Mouse (Mus musculus): ENCODE results near the gene Olfr1150-ps1.

The Olfr1150-ps1 gene

GRCm38 (mm10) chr2:87843693-87844092 is at the start of gene Olfr1150-ps1:
Gene Olfr1150-ps1, plus strand, starts transcription at chr2:87843993.
- no peak for DNase-seq

- DNase-seq, result no peak
These were observed 43.5 kb upstream of the Olfr1150-ps1 start, which contains the start of gene Olfr1143 for GRCm38 (mm10) chr2:87800292-87800691. Gene Olfr1143, plus strand, starts transcription at chr2:87800592.

- DNase-seq, result no peak
These were observed 34.3 kb upstream of the Olfr1150-ps1 start, which contains the start of gene Olfr1145 for GRCm38 (mm10) chr2:87809522-87809921. Gene Olfr1145, plus strand, starts transcription at chr2:87809822.

GRCm38 (mm10) chr2:87830233-87830632 is 13.6 kb upstream of the Olfr1150-ps1 start, which contains the start of gene Olfr1148:
Gene Olfr1148, plus strand, starts transcription at chr2:87830533.
- DNase-seq, result no peak

GRCm38 (mm10) chr2:87855562-87855961 is 11.8 kb downstream of the Olfr1150-ps1 start, which contains the start of gene Olfr1151:
Gene Olfr1151, plus strand, starts transcription at chr2:87855862.
- DNase-seq, result no peak

- no peak for DNase-seq
These were observed 22.4 kb downstream of the Olfr1150-ps1 start, which contains the start of gene Olfr1152 for GRCm38 (mm10) chr2:87866192-87866591. Gene Olfr1152, plus strand, starts transcription at chr2:87866492.

- no peak for DNase-seq
These were observed 50.9 kb downstream of the Olfr1150-ps1 start, which contains the start of gene Olfr1153 for GRCm38 (mm10) chr2:87894662-87895061. Gene Olfr1153, plus strand, starts transcription at chr2:87894962.

All from kidney, postnatal 36 days (tissue).